Mouse (Mus musculus): ENCODE data around the gene Prss33. TPM values are rescaled to one million over a fixed set of nuclear protein-coding genes. Genes with fewer than 3 reads are reported as not detected.

The Prss33 gene
- polyA plus RNA-seq, 1 experiment from 2014 or later: not detected

GRCm38 (mm10) chr17:23795323-23795722, 40.5 kb downstream of the Prss33 start:
- H3K9ac ChIP-seq: no peak overlapping the region
- no peaks in the 10 kb centered on the region for H3K36me3 ChIP-seq (ENCODE audit: poor library complexity, severe bottlenecking)
- no peak overlapping the region for H3K4me2 ChIP-seq
- ATAC-seq: no peak
- no peak overlapping the region for H3K27ac ChIP-seq
- no peaks in the 10 kb centered on the region for H3K27me3 ChIP-seq
- H3K4me3 ChIP-seq: no peak overlapping the region
- peaks cover 10% of the 10 kb centered on the region for H3K4me1 ChIP-seq
- H3K9me3 ChIP-seq (replicated peaks): no peaks in the 10 kb centered on the region
- WGBS: 96% methylated on average over 8 of the region's 8 CpGs

DNA sequence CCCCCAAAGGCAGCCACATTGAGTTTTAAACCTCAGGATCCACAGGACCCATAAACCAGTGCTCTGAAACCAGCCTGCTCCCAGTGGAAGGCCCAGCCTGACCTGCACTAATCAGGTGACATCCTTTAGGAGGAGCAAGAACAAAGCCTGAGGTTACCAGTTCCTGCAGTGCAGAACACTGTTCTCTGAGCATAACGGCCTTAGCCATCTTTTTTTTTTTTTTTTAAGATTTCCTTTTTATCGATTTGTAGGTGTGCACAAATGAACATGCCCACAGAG, 44.8 kb downstream of the Prss33 start:
- peak overlapping the region; percentile 42 for H3K4me3 ChIP-seq
- H3K27ac ChIP-seq: peak overlapping the region; percentile 84
- ATAC-seq: 0 out of 2 replicates have a peak, but pooled peaks have one; percentile 33
- peak overlapping the region; percentile 77 for H3K9ac ChIP-seq
- H3K9me3 ChIP-seq (replicated peaks): no peaks in the 10 kb centered on the region
- 56% methylated on average over 2 of the region's 2 CpGs for WGBS
- H3K36me3 ChIP-seq (ENCODE audit: poor library complexity, severe bottlenecking): no peaks in the 10 kb centered on the region
- H3K4me1 ChIP-seq: peaks cover 18% of the 10 kb centered on the region
- peak overlapping the region; percentile 72 for H3K4me2 ChIP-seq
- no peaks in the 10 kb centered on the region for H3K27me3 ChIP-seq

DNA sequence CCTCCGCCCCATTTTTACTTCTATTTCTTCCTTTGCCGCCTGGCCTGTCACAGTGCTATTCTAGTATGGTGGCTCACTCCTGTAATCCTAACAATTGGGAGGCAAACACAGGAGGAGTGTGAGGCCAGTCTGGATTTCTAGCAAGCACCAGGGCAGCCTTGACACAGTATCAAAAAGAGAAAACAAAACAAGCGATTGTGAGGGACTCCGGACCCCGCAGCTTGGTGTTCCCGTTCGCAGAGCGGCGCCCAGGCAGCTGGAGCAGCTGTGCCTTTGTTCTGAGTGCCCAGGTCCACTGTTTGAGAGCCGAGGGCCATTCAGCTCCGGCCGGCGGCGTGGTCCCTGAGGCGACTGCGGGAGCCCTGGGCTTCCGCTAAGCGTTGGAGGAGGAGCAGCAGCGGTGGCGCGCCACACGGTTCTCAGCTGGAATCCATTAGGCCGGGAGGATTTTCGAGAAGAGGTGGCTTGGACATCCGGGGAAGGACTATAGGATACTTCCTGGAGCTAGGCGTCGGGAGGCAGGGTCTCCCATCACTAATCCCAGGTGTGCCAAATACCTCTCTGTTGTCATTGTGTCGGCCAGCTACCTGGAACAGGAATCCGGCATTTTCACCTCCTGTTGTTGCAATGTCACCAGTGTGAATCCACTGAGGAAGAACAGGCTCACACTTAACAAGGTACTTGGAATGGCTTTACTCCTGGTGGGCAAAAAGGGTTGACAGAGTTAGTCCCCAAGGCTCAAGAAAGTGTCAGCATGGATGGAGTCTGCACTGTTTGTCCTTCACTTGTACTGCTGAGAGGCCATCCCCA, 45.4 kb downstream of the Prss33 start, which contains the start of gene Srrm2:
Gene Srrm2 (plus strand): TSS at position 264 of the 810 bp plus-strand sequence.
- H3K27me3 ChIP-seq: no peaks in the 10 kb centered on the region
- no peaks in the 10 kb centered on the region for H3K9me3 ChIP-seq (replicated peaks)
- no peaks in the 10 kb centered on the region for H3K36me3 ChIP-seq (ENCODE audit: poor library complexity, severe bottlenecking)
- peak within 1 kb of the TSS; percentile 84 for H3K27ac ChIP-seq
- peak within 1 kb of the TSS; percentile 42 for H3K4me3 ChIP-seq
- peak within 1 kb of the TSS; percentile 72 for H3K4me2 ChIP-seq
- H3K4me1 ChIP-seq: peaks cover 22% of the 10 kb centered on the region
- 0 out of 2 replicates have a peak, but pooled peaks have one; percentile 12 for ATAC-seq
- 1% methylated on average over 29 of the region's 29 CpGs for WGBS
- peak within 1 kb of the TSS; percentile 77 for H3K9ac ChIP-seq

- Histone ChIP-seq H3K27ac (peak overlapping the region; percentile 84), H3K27me3 (no peaks in the 10 kb centered on the region), H3K36me3 (ENCODE audit: poor library complexity, severe bottlenecking) (no peaks in the 10 kb centered on the region), H3K9ac (peak overlapping the region; percentile 77), H3K9me3 (replicated peaks) (no peaks in the 10 kb centered on the region), H3K4me1 (peaks cover 25% of the 10 kb centered on the region), H3K4me3 (peak overlapping the region; percentile 42), H3K4me2 (peak overlapping the region; percentile 72)
- ATAC-seq: no peak
- WGBS: 10% methylated on average over 8 of the region's 8 CpGs
These were observed 46.0 kb downstream of the Prss33 start for GRCm38 (mm10) chr17:23789749-23790268.

- H3K4me3 ChIP-seq: no peak overlapping the region
- no peak overlapping the region for H3K27ac ChIP-seq
- WGBS: 87% methylated on average over 4 of the region's 4 CpGs
- no peaks in the 10 kb centered on the region for H3K9me3 ChIP-seq (replicated peaks)
- ATAC-seq: no peak
- no peaks in the 10 kb centered on the region for H3K36me3 ChIP-seq (ENCODE audit: poor library complexity, severe bottlenecking)
- no peaks in the 10 kb centered on the region for H3K27me3 ChIP-seq
- H3K4me1 ChIP-seq: peaks cover 25% of the 10 kb centered on the region
- H3K4me2 ChIP-seq: no peak overlapping the region
- no peak overlapping the region for H3K9ac ChIP-seq
These were observed 46.9 kb downstream of the Prss33 start for GRCm38 (mm10) chr17:23788973-23789372.

DNA sequence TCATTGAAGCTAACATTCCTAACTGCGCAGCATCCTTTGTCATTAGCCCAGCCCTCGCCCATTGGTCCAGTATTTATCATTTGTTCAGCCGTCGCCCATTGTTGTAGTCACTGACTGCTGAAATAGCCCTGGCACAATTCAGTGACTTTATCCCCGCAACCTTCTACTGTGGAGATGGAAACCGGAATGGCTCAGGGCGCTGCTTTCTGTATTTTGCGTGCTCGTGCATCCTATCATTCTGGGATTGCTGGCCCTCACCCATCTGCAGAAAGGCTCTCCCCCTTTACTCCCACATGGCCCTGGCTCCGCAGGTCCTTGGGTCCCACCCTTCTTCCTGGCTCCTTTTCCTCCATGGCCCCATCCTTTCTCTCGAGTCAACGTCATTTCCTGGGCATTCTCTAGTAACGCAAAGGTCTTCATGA, 49.3 kb downstream of the Prss33 start:
- Histone ChIP-seq H3K27me3 (no peaks in the 10 kb centered on the region), H3K36me3 (ENCODE audit: poor library complexity, severe bottlenecking) (no peaks in the 10 kb centered on the region), H3K27ac (peak overlapping the region; percentile 49), H3K4me3 (peak overlapping the region; percentile 62), H3K4me1 (peaks cover 25% of the 10 kb centered on the region), H3K9me3 (replicated peaks) (no peaks in the 10 kb centered on the region), H3K9ac (peak overlapping the region; percentile 76), H3K4me2 (peak overlapping the region; percentile 79)
- WGBS: 15% methylated on average over 13 of the region's 13 CpGs
- ATAC-seq: peak; percentile 55

- Histone ChIP-seq H3K9ac (peak within 1 kb of the TSS; percentile 76), H3K4me3 (peak within 1 kb of the TSS; percentile 62), H3K9me3 (replicated peaks) (no peaks in the 10 kb centered on the region), H3K27ac (peak within 1 kb of the TSS; percentile 51), H3K36me3 (ENCODE audit: poor library complexity, severe bottlenecking) (no peaks in the 10 kb centered on the region), H3K4me1 (peaks cover 21% of the 10 kb centered on the region), H3K4me2 (peak within 1 kb of the TSS; percentile 79), H3K27me3 (no peaks in the 10 kb centered on the region)
- WGBS: 2% methylated on average over 43 of the region's 43 CpGs
- peak; percentile 90 for ATAC-seq
These were observed 50.0 kb downstream of the Prss33 start, which contains the start of gene Flywch2 for GRCm38 (mm10) chr17:23785561-23786471. Gene Flywch2 (minus strand): TSS chr17:23786081.

- no peak for ATAC-seq
- Histone ChIP-seq H3K4me3 (no peak overlapping the region), H3K9ac (no peak overlapping the region), H3K4me2 (no peak overlapping the region), H3K9me3 (replicated peaks) (no peaks in the 10 kb centered on the region), H3K36me3 (ENCODE audit: poor library complexity, severe bottlenecking) (0 out of 2 replicates have a peak, but pooled peaks cover 3% of the 10 kb centered on the region), H3K4me1 (peaks cover 7% of the 10 kb centered on the region; the same call in 1 of the 2 replicates), H3K27ac (no peak overlapping the region), H3K27me3 (no peaks in the 10 kb centered on the region)
These were observed 52.5 kb downstream of the Prss33 start for GRCm38 (mm10) chr17:23783352-23783751.

Small RNA genes within 50 kb of the gene (microRNA-seq; reads per million reads assigned to microRNA genes)
- not detected for gene Mir5125

Other genes starting within 250 kb of the Prss33 start
- 21.2 and 26.8 TPM in 2 replicates for gene Zfp13, start 236.6 kb downstream of the Prss33 start, polyA plus RNA-seq (2015; fragmentation: Nextera tagmentation; extraction: Ambion mirVana)
- gene Zscan10, start 235.2 kb downstream of the Prss33 start, polyA plus RNA-seq (2015; fragmentation: Nextera tagmentation; extraction: Ambion mirVana): 0.24 TPM in 1 of 2 replicates, not detected in the other
- 0.81 and 0.87 TPM in 2 replicates for gene Mmp25, start 190.8 kb downstream of the Prss33 start, polyA plus RNA-seq (2015; fragmentation: Nextera tagmentation; extraction: Ambion mirVana)
- gene Bicdl2, start 175.6 kb downstream of the Prss33 start, polyA plus RNA-seq (2015; fragmentation: Nextera tagmentation; extraction: Ambion mirVana): 0.14 and 0.35 TPM in 2 replicates
- 56.8 and 60.3 TPM in 2 replicates for gene Hcfc1r1, start 162.5 kb downstream of the Prss33 start, polyA plus RNA-seq (2015; fragmentation: Nextera tagmentation; extraction: Ambion mirVana)
- gene Thoc6, start 162.2 kb downstream of the Prss33 start, polyA plus RNA-seq (2015; fragmentation: Nextera tagmentation; extraction: Ambion mirVana): 45.3 and 47.4 TPM in 2 replicates
- gene Tnfrsf12a, start 158.6 kb downstream of the Prss33 start, polyA plus RNA-seq (2015; fragmentation: Nextera tagmentation; extraction: Ambion mirVana): 3.8 and 5.5 TPM in 2 replicates
- gene Cldn6, start 156.8 kb downstream of the Prss33 start, polyA plus RNA-seq (2015; fragmentation: Nextera tagmentation; extraction: Ambion mirVana): 0.30 and 0.50 TPM in 2 replicates
- gene Cldn9, start 152.0 kb downstream of the Prss33 start, polyA plus RNA-seq (2015; fragmentation: Nextera tagmentation; extraction: Ambion mirVana): 2.0 and 3.3 TPM in 2 replicates
- gene 1520401A03Rik, start 113.3 kb downstream of the Prss33 start, polyA plus RNA-seq (2015; fragmentation: Nextera tagmentation; extraction: Ambion mirVana): not detected in 2 replicates
- 36.7 and 41.0 TPM in 2 replicates for gene Pkmyt1, start 109.7 kb downstream of the Prss33 start, polyA plus RNA-seq (2015; fragmentation: Nextera tagmentation; extraction: Ambion mirVana)
- gene Paqr4, start 95.2 kb downstream of the Prss33 start, polyA plus RNA-seq (2015; fragmentation: Nextera tagmentation; extraction: Ambion mirVana): 29.8 and 32.7 TPM in 2 replicates
- 0.24 and 0.37 TPM in 2 replicates for gene Kremen2, start 90.2 kb downstream of the Prss33 start, polyA plus RNA-seq (2015; fragmentation: Nextera tagmentation; extraction: Ambion mirVana)
- gene Flywch1, start 64.5 kb downstream of the Prss33 start, polyA plus RNA-seq (2015; fragmentation: Nextera tagmentation; extraction: Ambion mirVana): 165 and 176 TPM in 2 replicates
- 34.3 and 40.1 TPM in 2 replicates for gene Flywch2, start 50.0 kb downstream of the Prss33 start, polyA plus RNA-seq (2015; fragmentation: Nextera tagmentation; extraction: Ambion mirVana)
- 605 and 611 TPM in 2 replicates for gene Srrm2, start 45.5 kb downstream of the Prss33 start, polyA plus RNA-seq (2015; fragmentation: Nextera tagmentation; extraction: Ambion mirVana)
- 1,249 and 1,327 TPM in 2 replicates for gene Elob, start 6.9 kb downstream of the Prss33 start, polyA plus RNA-seq (2015; fragmentation: Nextera tagmentation; extraction: Ambion mirVana)
- not detected in 2 replicates for gene Prss32, start 7.8 kb upstream of the Prss33 start, polyA plus RNA-seq (2015; fragmentation: Nextera tagmentation; extraction: Ambion mirVana)
- gene Prss41, start 8.1 kb upstream of the Prss33 start, polyA plus RNA-seq (2015; fragmentation: Nextera tagmentation; extraction: Ambion mirVana): 1.2 and 1.3 TPM in 2 replicates
- gene Prss21, start 32.0 kb upstream of the Prss33 start, polyA plus RNA-seq (2015; fragmentation: Nextera tagmentation; extraction: Ambion mirVana): not detected in 2 replicates
- not detected in 2 replicates for gene Dcpp1, start 44.8 kb upstream of the Prss33 start, polyA plus RNA-seq (2015; fragmentation: Nextera tagmentation; extraction: Ambion mirVana)
- gene Dcpp2, start 44.8 kb upstream of the Prss33 start, polyA plus RNA-seq (2015; fragmentation: Nextera tagmentation; extraction: Ambion mirVana): not detected in 2 replicates
- gene Dcpp3, start 81.4 kb upstream of the Prss33 start, polyA plus RNA-seq (2015; fragmentation: Nextera tagmentation; extraction: Ambion mirVana): not detected in 2 replicates
- gene Sbp, start 105.6 kb upstream of the Prss33 start, polyA plus RNA-seq (2015; fragmentation: Nextera tagmentation; extraction: Ambion mirVana): not detected in 2 replicates
- not detected in 2 replicates for gene Sbpl, start 119.2 kb upstream of the Prss33 start, polyA plus RNA-seq (2015; fragmentation: Nextera tagmentation; extraction: Ambion mirVana)
- gene Prss30, start 144.5 kb upstream of the Prss33 start, polyA plus RNA-seq (2015; fragmentation: Nextera tagmentation; extraction: Ambion mirVana): not detected in 2 replicates
- not detected in 2 replicates for gene Prss22, start 162.0 kb upstream of the Prss33 start, polyA plus RNA-seq (2015; fragmentation: Nextera tagmentation; extraction: Ambion mirVana)
- 0.19 and 0.26 TPM in 2 replicates for gene Prss27, start 202.1 kb upstream of the Prss33 start, polyA plus RNA-seq (2015; fragmentation: Nextera tagmentation; extraction: Ambion mirVana)
- 85.4 and 88.6 TPM in 2 replicates for gene Kctd5, start 237.4 kb upstream of the Prss33 start, polyA plus RNA-seq (2015; fragmentation: Nextera tagmentation; extraction: Ambion mirVana)